Mouse (Mus musculus) gastrocnemius, adult 8-10 months (tissue): Measurements from ENCODE around the gene Hbq1a. TPM values are rescaled to one million over a fixed set of nuclear protein-coding genes. Genes with fewer than 3 reads are reported as not detected.
"Not testable (repeated sequence)": the region's sequence is repeated elsewhere in the genome, so short reads cannot be mapped to it uniquely, and the experiment has no call there.

Experiments used
- DNase-seq, 2 experiments: peaks; one replicate each; pipeline ENCODE4 v3.0.0; 2022; ENCODE audit warnings: low spot score in 2 of 2
- total RNA-seq, 4 experiments: library from RNA; stranded (reverse); gene quantifications; 2 replicates each; pipeline ENCODE4 v1.2.4; 2022

Hbq1a gene
- total RNA-seq: not detected

GRCm38 (mm10) chr11:32299865-32300264 lies at the start of gene Hbq1a:
Gene Hbq1a (plus strand): TSS chr11:32300069.
- peak; percentile 34 to 42 for DNase-seq

GRCm38 (mm10) chr11:32250880-32251763 lies 48.7 kb upstream of the Hbq1a start:
- DNase-seq: no peak

- no peak for DNase-seq
Observed at GRCm38 (mm10) chr11:32253121-32253520, 46.7 kb upstream of the Hbq1a start.

- DNase-seq: no peak
Observed at GRCm38 (mm10) chr11:32256146-32256545, 43.7 kb upstream of the Hbq1a start.

- no peak for DNase-seq
Observed at GRCm38 (mm10) chr11:32256566-32256965, 43.3 kb upstream of the Hbq1a start.

- no peak for DNase-seq
Observed at GRCm38 (mm10) chr11:32262674-32263415, 37.0 kb upstream of the Hbq1a start.

- DNase-seq: no peak
Observed at GRCm38 (mm10) chr11:32265117-32265738, 34.6 kb upstream of the Hbq1a start.

GRCm38 (mm10) chr11:32266194-32266593 lies 33.7 kb upstream of the Hbq1a start:
- DNase-seq: no peak

GRCm38 (mm10) chr11:32266776-32267175 lies 33.1 kb upstream of the Hbq1a start:
- DNase-seq: no peak

GRCm38 (mm10) chr11:32267188-32267884 lies 32.5 kb upstream of the Hbq1a start, which contains the start of gene Nprl3:
Gene Nprl3 (minus strand): TSS chr11:32267707.
- DNase-seq: peak; percentile 90 to 95

GRCm38 (mm10) chr11:32267964-32268363 lies 31.9 kb upstream of the Hbq1a start:
- no peak for DNase-seq

GRCm38 (mm10) chr11:32268952-32269351 lies 30.9 kb upstream of the Hbq1a start:
- DNase-seq: no peak

GRCm38 (mm10) chr11:32271178-32271577 lies 28.7 kb upstream of the Hbq1a start:
- no peak for DNase-seq

GRCm38 (mm10) chr11:32276347-32276746 lies 23.5 kb upstream of the Hbq1a start, which contains the start of gene Hba-x:
Gene Hba-x (plus strand): TSS chr11:32276400.
- no peak for DNase-seq

- no peak for DNase-seq
Observed at GRCm38 (mm10) chr11:32277736-32278457, 22.0 kb upstream of the Hbq1a start.

- no peak for DNase-seq
Observed at GRCm38 (mm10) chr11:32278458-32278957, 21.4 kb upstream of the Hbq1a start.

GRCm38 (mm10) chr11:32280646-32281045 lies 19.2 kb upstream of the Hbq1a start:
- DNase-seq: no peak

GRCm38 (mm10) chr11:32281416-32282144 lies 18.3 kb upstream of the Hbq1a start:
- DNase-seq: no peak

GRCm38 (mm10) chr11:32283091-32283777 lies 16.6 kb upstream of the Hbq1a start, which contains the start of gene Hba-a1:
Gene Hba-a1 (plus strand): TSS chr11:32283511.
- DNase-seq: not testable (repeated sequence)
